Mouse (Mus musculus): ENCODE data around the gene Mapk14.

DNA sequence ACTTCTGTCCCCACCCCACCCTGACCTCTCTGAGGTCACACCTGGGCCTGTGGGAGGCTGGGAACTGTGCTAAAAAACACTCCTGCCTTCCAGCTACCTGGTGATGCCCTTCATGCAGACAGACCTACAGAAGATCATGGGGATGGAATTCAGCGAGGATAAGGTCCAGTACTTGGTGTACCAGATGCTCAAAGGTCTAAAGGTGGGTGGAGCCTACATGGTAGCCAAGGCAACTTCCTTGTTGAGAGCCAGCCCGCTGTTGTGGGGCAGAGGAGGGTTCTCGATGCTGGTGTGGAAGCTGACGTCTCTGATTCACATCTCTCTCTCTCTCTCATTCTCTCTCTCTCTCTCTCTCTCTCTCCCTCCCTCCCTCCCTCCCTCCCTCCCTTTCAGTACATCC is 84.0 kb downstream of the Mapk14 start:
- no peak for TF ChIP-seq POLR2A (IDR thresholded peaks at IDR 0.05; ENCODE audit: low read depth, low read length)
- TF ChIP-seq CTCF (conservative IDR thresholded peaks at IDR 0.05; ENCODE audit: insufficient read depth, insufficient read length, low read depth, low read length), result no peak

Data from kidney, adult 2 months (tissue).